Mouse (Mus musculus): ENCODE results near the gene Chmp4b. TPM values are rescaled to one million over a fixed set of nuclear protein-coding genes. Genes with fewer than 3 reads are reported as not detected.

Gene Chmp4b
- polyA plus RNA-seq, 1 experiment from 2014 or later, result 22.5 TPM

GRCm38 (mm10) chr2:154615674-154616073 lies 35.8 kb upstream of the Chmp4b start:
- no peaks in the 10 kb centered on the region for H3K27me3 ChIP-seq (ENCODE audit: control insufficient read depth, insufficient read depth, low read length)
- peaks cover 20% of the 10 kb centered on the region for H3K4me1 ChIP-seq (ENCODE audit: control insufficient read depth, insufficient read depth, low read length)
- 0 out of 2 replicates have a peak overlapping the region, but pooled peaks have one; percentile 28 for H3K4me2 ChIP-seq (ENCODE audit: low read depth, low read length)
- peak overlapping the region; percentile 51 for H3K27ac ChIP-seq (ENCODE audit: low read length)
- WGBS, result 64% methylated on average over 5 of the region's 5 CpGs
- no peaks in the 10 kb centered on the region for H3K9me3 ChIP-seq (replicated peaks; ENCODE audit: control insufficient read depth, low read length)
- H3K4me3 ChIP-seq (ENCODE audit: low read length), result no peak overlapping the region
- no peak overlapping the region for H3K9ac ChIP-seq (ENCODE audit: low read length)
- peaks cover 6% of the 10 kb centered on the region; the same call in 1 of the 2 replicates for H3K36me3 ChIP-seq (ENCODE audit: control insufficient read depth, insufficient read depth)
- ATAC-seq (replicated peaks; ENCODE audit: extremely low read depth, insufficient read depth, low FRiP score), result no peak

- no peak overlapping the region for H3K4me3 ChIP-seq (ENCODE audit: low read length)
- H3K9ac ChIP-seq (ENCODE audit: low read length), result no peak overlapping the region
- H3K36me3 ChIP-seq (ENCODE audit: control insufficient read depth, insufficient read depth), result peaks cover 6% of the 10 kb centered on the region; the same call in 1 of the 2 replicates
- 74% methylated on average over 3 of the region's 3 CpGs for WGBS
- no peaks in the 10 kb centered on the region for H3K27me3 ChIP-seq (ENCODE audit: control insufficient read depth, insufficient read depth, low read length)
- peaks cover 20% of the 10 kb centered on the region for H3K4me1 ChIP-seq (ENCODE audit: control insufficient read depth, insufficient read depth, low read length)
- peak overlapping the region; percentile 27; the same call in 1 of the 2 replicates for H3K27ac ChIP-seq (ENCODE audit: low read length)
- no peaks in the 10 kb centered on the region for H3K9me3 ChIP-seq (replicated peaks; ENCODE audit: control insufficient read depth, low read length)
- no peak overlapping the region for H3K4me2 ChIP-seq (ENCODE audit: low read depth, low read length)
- no peak for ATAC-seq (replicated peaks; ENCODE audit: extremely low read depth, insufficient read depth, low FRiP score)
These were observed 34.4 kb upstream of the Chmp4b start for GRCm38 (mm10) chr2:154617061-154617460.

GRCm38 (mm10) chr2:154621684-154622083 lies 29.8 kb upstream of the Chmp4b start:
- 71% methylated on average over 5 of the region's 5 CpGs for WGBS
- Histone ChIP-seq H3K4me2 (ENCODE audit: low read depth, low read length) (no peak overlapping the region), H3K4me3 (ENCODE audit: low read length) (no peak overlapping the region), H3K27ac (ENCODE audit: low read length) (no peak overlapping the region), H3K27me3 (ENCODE audit: control insufficient read depth, insufficient read depth, low read length) (no peaks in the 10 kb centered on the region), H3K9me3 (replicated peaks; ENCODE audit: control insufficient read depth, low read length) (peaks cover 5% of the 10 kb centered on the region), H3K9ac (ENCODE audit: low read length) (no peak overlapping the region), H3K36me3 (ENCODE audit: control insufficient read depth, insufficient read depth) (peaks cover 14% of the 10 kb centered on the region; the same call in 1 of the 2 replicates), H3K4me1 (ENCODE audit: control insufficient read depth, insufficient read depth, low read length) (no peaks in the 10 kb centered on the region)
- ATAC-seq (replicated peaks; ENCODE audit: extremely low read depth, insufficient read depth, low FRiP score), result no peak

GRCm38 (mm10) chr2:154624137-154624536 lies 27.4 kb upstream of the Chmp4b start:
- Histone ChIP-seq H3K4me1 (ENCODE audit: control insufficient read depth, insufficient read depth, low read length) (no peaks in the 10 kb centered on the region), H3K4me3 (ENCODE audit: low read length) (no peak overlapping the region), H3K9me3 (replicated peaks; ENCODE audit: control insufficient read depth, low read length) (peaks cover 5% of the 10 kb centered on the region), H3K36me3 (ENCODE audit: control insufficient read depth, insufficient read depth) (peaks cover 12% of the 10 kb centered on the region; the same call in 1 of the 2 replicates), H3K4me2 (ENCODE audit: low read depth, low read length) (no peak overlapping the region), H3K27ac (ENCODE audit: low read length) (no peak overlapping the region), H3K27me3 (ENCODE audit: control insufficient read depth, insufficient read depth, low read length) (no peaks in the 10 kb centered on the region), H3K9ac (ENCODE audit: low read length) (no peak overlapping the region)
- ATAC-seq (replicated peaks; ENCODE audit: extremely low read depth, insufficient read depth, low FRiP score), result no peak

DNA sequence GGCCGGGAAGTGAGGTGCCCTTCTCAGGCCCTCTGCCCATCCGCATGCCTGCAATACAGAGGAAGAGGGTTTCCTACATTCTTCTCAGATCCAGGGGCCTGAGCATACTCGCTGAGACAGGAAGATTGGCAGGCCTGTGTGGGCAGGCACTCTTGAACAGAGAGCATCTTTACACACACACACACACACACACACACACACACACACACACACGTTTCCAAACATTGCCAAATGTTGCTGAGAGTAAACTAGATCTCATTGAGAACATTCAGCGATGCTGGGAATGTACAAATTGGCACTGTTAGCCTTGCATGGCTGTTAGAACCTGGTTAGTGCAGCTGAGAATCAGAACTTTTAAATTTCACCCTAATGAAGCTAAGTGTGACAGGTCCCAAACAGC lies 21.0 kb upstream of the Chmp4b start:
- no peak overlapping the region for H3K4me2 ChIP-seq (ENCODE audit: low read depth, low read length)
- ATAC-seq (replicated peaks; ENCODE audit: extremely low read depth, insufficient read depth, low FRiP score), result no peak
- H3K4me1 ChIP-seq (ENCODE audit: control insufficient read depth, insufficient read depth, low read length), result no peaks in the 10 kb centered on the region
- H3K4me3 ChIP-seq (ENCODE audit: low read length), result no peak overlapping the region
- WGBS, result 73% methylated on average over 5 of the region's 5 CpGs
- no peak overlapping the region for H3K9ac ChIP-seq (ENCODE audit: low read length)
- no peak overlapping the region for H3K27ac ChIP-seq (ENCODE audit: low read length)
- H3K36me3 ChIP-seq (ENCODE audit: control insufficient read depth, insufficient read depth), result peaks cover 15% of the 10 kb centered on the region; the same call in 1 of the 2 replicates
- H3K9me3 ChIP-seq (replicated peaks; ENCODE audit: control insufficient read depth, low read length), result no peaks in the 10 kb centered on the region
- H3K27me3 ChIP-seq (ENCODE audit: control insufficient read depth, insufficient read depth, low read length), result no peaks in the 10 kb centered on the region

DNA sequence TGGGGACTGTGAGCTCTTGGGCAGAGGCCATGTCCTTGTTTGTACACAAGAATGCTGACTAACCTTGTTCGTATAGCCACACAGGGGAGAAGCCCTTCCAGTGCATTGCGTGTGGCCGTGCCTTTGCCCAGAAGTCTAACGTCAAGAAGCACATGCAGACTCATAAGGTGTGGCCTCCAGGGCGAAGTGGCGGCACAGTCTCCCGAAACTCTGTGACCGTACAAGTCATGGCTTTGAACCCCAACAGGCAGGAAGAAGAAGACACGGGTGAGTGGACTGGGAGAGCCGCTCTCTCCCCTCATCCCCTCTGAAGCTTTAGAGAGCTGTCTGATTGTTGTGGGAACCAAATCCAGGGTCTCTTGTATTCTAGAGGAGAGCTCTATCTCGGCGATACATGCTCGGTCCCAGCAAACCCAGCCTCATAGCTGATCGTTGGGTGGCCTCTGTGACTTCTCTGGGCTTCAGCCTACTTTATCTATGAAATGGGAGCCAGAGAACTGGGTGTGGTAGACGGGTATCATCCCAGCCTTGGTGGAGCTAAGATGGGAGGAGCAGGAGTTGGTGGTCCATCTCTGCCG lies 19.2 kb upstream of the Chmp4b start:
- H3K9me3 ChIP-seq (replicated peaks; ENCODE audit: control insufficient read depth, low read length), result no peaks in the 10 kb centered on the region
- H3K27ac ChIP-seq (ENCODE audit: low read length), result no peak overlapping the region
- no peaks in the 10 kb centered on the region for H3K27me3 ChIP-seq (ENCODE audit: control insufficient read depth, insufficient read depth, low read length)
- no peak overlapping the region for H3K9ac ChIP-seq (ENCODE audit: low read length)
- 88% methylated on average over 16 of the region's 16 CpGs for WGBS
- no peak overlapping the region for H3K4me3 ChIP-seq (ENCODE audit: low read length)
- H3K4me2 ChIP-seq (ENCODE audit: low read depth, low read length), result no peak overlapping the region
- no peak for ATAC-seq (replicated peaks; ENCODE audit: extremely low read depth, insufficient read depth, low FRiP score)
- peaks cover 18% of the 10 kb centered on the region; the same call in 1 of the 2 replicates for H3K36me3 ChIP-seq (ENCODE audit: control insufficient read depth, insufficient read depth)
- H3K4me1 ChIP-seq (ENCODE audit: control insufficient read depth, insufficient read depth, low read length), result no peaks in the 10 kb centered on the region

GRCm38 (mm10) chr2:154633039-154633742 lies 18.3 kb upstream of the Chmp4b start:
- Histone ChIP-seq H3K27ac (ENCODE audit: low read length) (no peak overlapping the region), H3K9me3 (replicated peaks; ENCODE audit: control insufficient read depth, low read length) (no peaks in the 10 kb centered on the region), H3K4me1 (ENCODE audit: control insufficient read depth, insufficient read depth, low read length) (no peaks in the 10 kb centered on the region), H3K4me2 (ENCODE audit: low read depth, low read length) (no peak overlapping the region), H3K36me3 (ENCODE audit: control insufficient read depth, insufficient read depth) (peaks cover 24% of the 10 kb centered on the region), H3K27me3 (ENCODE audit: control insufficient read depth, insufficient read depth, low read length) (no peaks in the 10 kb centered on the region), H3K9ac (ENCODE audit: low read length) (no peak overlapping the region), H3K4me3 (ENCODE audit: low read length) (no peak overlapping the region)
- ATAC-seq (replicated peaks; ENCODE audit: extremely low read depth, insufficient read depth, low FRiP score), result no peak
- 86% methylated on average over 5 of the region's 5 CpGs for WGBS

DNA sequence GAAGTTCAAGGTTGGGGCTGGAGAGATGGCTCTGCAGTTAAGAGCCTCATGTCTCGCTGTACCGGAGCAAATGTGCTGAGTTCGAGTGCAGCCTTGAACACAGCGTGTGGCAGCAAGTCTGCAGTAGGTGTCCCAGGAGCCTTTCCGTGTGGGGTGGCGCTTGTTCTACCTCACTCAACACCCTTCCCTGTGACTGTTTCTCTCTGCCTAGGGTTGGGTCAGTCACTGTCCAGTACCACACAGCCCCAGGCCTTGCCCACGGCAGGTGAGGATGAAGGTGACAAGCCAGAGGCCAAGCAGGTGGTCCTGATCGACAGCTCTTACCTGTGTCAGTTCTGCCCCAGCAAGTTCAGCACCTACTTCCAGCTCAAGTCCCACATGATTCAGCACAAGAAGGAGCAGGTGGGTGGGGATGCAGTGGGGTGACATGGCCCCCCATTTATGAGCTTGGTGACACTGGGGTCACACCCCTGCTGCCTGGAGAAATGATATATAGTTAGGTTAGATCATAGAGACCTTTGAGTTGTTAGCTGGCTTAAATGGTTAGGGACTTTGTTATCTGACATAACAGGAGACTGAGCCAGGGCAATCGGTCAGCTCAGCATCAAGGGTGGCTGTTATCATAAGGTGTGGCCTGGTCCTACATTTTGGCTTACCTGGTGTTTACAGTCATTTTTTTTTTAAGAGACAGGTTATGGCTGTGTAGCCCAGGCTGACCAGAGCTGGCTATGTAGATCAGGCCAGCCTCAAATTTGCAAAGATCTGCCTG lies 17.4 kb upstream of the Chmp4b start:
- Histone ChIP-seq H3K4me3 (ENCODE audit: low read length) (no peak overlapping the region), H3K9me3 (replicated peaks; ENCODE audit: control insufficient read depth, low read length) (peaks cover 4% of the 10 kb centered on the region), H3K4me1 (ENCODE audit: control insufficient read depth, insufficient read depth, low read length) (no peaks in the 10 kb centered on the region), H3K36me3 (ENCODE audit: control insufficient read depth, insufficient read depth) (peaks cover 28% of the 10 kb centered on the region), H3K27me3 (ENCODE audit: control insufficient read depth, insufficient read depth, low read length) (no peaks in the 10 kb centered on the region), H3K4me2 (ENCODE audit: low read depth, low read length) (no peak overlapping the region), H3K9ac (ENCODE audit: low read length) (no peak overlapping the region), H3K27ac (ENCODE audit: low read length) (no peak overlapping the region)
- 90% methylated on average over 9 of the region's 9 CpGs for WGBS
- ATAC-seq (replicated peaks; ENCODE audit: extremely low read depth, insufficient read depth, low FRiP score), result no peak

- H3K9ac ChIP-seq (ENCODE audit: low read length), result no peak overlapping the region
- H3K27me3 ChIP-seq (ENCODE audit: control insufficient read depth, insufficient read depth, low read length), result no peaks in the 10 kb centered on the region
- no peak overlapping the region for H3K4me3 ChIP-seq (ENCODE audit: low read length)
- H3K9me3 ChIP-seq (replicated peaks; ENCODE audit: control insufficient read depth, low read length), result peaks cover 4% of the 10 kb centered on the region
- ATAC-seq (replicated peaks; ENCODE audit: extremely low read depth, insufficient read depth, low FRiP score), result no peak
- no peak overlapping the region for H3K27ac ChIP-seq (ENCODE audit: low read length)
- 89% methylated on average over 2 of the region's 2 CpGs for WGBS
- no peak overlapping the region for H3K4me2 ChIP-seq (ENCODE audit: low read depth, low read length)
- no peaks in the 10 kb centered on the region for H3K4me1 ChIP-seq (ENCODE audit: control insufficient read depth, insufficient read depth, low read length)
- H3K36me3 ChIP-seq (ENCODE audit: control insufficient read depth, insufficient read depth), result peaks cover 22% of the 10 kb centered on the region
These were observed 15.7 kb upstream of the Chmp4b start for GRCm38 (mm10) chr2:154635826-154636225.
